Mouse (Mus musculus): Measurements from ENCODE around the gene Tnfrsf18.

Tnfrsf18 gene

GRCm38 (mm10) chr4:156026013-156026412 is at the start of gene Tnfrsf18:
Gene Tnfrsf18, plus strand, starts transcription at chr4:156026164.
- DNase-seq (ENCODE audit: low spot score) = no peak

GRCm38 (mm10) chr4:155981436-155982082 is 44.4 kb upstream of the Tnfrsf18 start:
- DNase-seq (ENCODE audit: low spot score) = no peak

GRCm38 (mm10) chr4:155983788-155984187 is 42.2 kb upstream of the Tnfrsf18 start:
- DNase-seq (ENCODE audit: low spot score) = no peak

DNA sequence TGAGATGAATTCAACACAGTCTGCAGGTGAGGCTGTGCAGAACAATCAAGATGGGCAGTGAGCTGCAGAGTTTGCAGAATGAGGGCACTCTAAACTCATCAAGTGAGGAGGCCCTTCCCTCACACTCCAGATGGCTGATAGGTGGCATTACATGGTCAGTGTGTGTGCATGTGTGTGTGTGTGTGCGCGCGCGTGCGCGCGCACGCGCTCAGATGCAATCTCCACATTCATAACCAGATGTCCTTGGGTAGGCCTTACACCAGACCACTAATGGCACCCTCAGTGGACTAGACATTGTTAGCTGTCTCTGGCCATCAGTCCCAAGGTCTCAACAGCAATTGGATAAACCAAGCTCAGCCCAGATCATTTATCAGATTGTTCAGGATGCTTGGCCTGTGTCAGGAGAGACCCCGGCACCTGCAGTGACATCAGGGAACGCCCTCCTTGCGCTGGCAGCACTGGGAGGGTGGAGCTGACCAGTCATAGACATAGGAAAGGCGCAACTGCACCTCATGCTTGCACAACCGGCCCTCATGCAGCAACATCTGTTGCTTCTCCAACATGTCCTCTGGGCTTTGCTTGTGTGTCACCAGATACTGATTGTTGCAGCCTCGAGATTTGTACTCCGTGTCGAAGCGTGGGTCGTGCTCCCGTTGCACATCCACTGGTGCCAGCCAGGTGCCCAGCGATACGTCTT is 34.6 kb upstream of the Tnfrsf18 start:
- no peak for DNase-seq (ENCODE audit: low spot score)

DNA sequence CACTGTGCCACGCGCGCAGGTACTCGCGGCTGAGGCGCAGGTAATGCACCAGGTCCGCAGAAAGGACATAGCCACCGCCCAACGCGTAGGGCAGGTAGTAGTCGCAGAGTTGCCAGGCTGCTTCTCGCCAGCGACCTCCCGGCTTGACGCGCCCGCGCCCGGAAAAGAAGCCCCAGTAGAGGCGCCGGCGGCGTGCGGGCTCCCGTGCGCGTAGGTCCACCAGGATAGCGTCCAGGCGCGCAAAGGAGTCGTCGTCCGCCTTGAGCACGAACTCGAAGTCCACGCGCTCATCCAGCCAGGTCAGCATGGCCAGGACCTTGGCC is 34.1 kb upstream of the Tnfrsf18 start:
- DNase-seq (ENCODE audit: low spot score) = no peak

GRCm38 (mm10) chr4:155992241-155992905 is 33.6 kb upstream of the Tnfrsf18 start, which contains the start of the genes B3galt6 and Sdf4:
Gene B3galt6, minus strand, starts transcription at chr4:155992649.
Gene Sdf4, plus strand, starts transcription at chr4:155992872.
- DNase-seq (ENCODE audit: low spot score) = peak; percentile 72

DNA sequence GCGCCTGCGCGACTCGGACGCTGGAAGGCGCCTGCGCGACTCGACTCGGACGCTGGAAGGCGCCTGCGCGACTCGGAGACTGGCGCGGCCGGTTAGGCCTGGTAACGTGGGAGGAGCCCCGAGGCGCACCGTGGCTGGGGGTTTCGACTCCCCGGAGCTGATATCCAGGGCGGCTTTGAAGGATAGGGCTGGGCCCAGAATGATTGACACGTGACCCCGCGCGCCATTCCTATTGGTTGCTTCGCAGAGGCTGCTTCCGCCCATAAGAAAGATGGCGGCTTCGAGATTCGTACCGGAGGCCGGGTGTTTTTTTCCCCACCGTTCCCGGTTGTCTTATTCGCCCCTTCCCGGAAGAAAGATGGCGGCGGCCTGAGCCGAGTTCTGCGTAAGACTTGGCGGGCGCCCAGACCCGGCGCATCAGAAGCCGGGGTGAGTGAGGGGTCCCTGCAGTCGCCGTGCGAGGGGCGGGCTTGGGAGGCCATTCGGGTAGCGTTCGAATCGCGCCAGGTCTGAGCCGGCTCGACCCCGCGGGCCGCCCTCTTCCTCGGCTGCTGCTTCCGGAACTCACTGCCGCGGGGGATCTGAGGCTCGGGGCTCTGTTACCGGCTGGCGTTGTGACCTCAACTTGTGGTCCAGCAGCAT is 32.9 kb upstream of the Tnfrsf18 start:
- peak; percentile 97 for DNase-seq (ENCODE audit: low spot score)

DNA sequence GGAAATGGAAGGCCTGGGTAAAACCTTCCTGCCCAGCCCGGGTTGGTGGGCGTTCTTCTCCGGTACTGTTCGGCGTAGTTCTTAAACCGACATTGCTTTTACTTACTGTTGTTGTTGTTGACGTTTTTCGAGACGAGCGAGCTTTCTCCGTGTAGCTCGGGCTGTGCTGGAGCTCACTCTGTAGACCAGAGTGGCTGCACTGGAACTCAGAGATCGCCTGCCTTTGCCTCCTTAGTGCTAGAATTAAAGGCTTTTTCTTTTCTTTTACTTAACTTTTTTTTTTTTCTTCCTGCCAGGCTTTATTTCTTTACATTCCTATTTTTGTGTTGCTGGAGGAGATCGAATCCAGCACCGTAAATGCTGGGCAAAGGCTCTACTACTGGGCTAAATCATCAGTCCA is 32.4 kb upstream of the Tnfrsf18 start:
- DNase-seq (ENCODE audit: low spot score) = no peak

DNA sequence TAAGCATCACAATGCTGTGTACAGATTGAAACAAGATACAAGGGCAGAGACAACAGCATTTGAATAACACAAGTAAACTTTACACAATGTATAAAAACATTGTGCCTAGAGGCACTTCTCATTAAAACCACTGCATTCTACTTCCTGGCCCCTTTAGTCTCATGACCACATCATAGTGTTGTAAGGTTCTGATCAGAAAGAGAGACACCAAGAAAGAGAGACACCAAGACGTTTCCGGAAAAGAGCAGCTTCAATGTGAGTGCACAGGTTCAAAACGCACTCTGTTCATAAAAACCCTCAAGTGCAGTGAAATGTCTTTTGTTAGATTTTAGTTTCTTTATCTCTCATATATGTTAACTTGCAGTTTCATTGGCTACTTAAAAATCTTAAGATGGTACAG is 21.9 kb upstream of the Tnfrsf18 start:
- no peak for DNase-seq (ENCODE audit: low spot score)

GRCm38 (mm10) chr4:156008369-156008768 is 17.6 kb upstream of the Tnfrsf18 start:
- no peak for DNase-seq (ENCODE audit: low spot score)

DNA sequence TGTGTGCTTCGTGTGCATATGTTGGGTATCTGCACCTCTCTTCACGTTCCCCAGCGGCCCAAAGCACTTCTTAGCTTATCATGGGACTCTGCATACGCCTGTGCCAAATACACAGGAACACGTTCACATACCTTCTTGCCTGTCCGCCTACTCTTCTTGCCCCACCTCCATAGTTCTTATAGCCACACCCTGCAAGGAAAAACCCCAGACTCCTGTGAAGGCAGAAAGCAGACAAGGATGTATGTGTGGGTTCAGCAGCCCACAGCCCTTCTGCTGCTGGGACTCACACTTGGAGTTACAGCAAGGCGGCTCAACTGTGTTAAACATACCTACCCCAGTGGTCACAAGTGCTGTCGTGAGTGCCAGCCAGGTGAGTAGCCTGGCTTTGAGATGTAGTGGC is 12.3 kb upstream of the Tnfrsf18 start, which contains the start of gene Tnfrsf4:
Tnfrsf4 (plus strand) TSS at position 207 of the 400 bp plus-strand sequence.
- no peak for DNase-seq (ENCODE audit: low spot score)

GRCm38 (mm10) chr4:156014436-156014835 is 11.5 kb upstream of the Tnfrsf18 start:
- DNase-seq (ENCODE audit: low spot score) = no peak

- no peak for DNase-seq (ENCODE audit: low spot score)
Observed at GRCm38 (mm10) chr4:156019771-156020170, 6.2 kb upstream of the Tnfrsf18 start.

- no peak for DNase-seq (ENCODE audit: low spot score)
Observed at GRCm38 (mm10) chr4:156021381-156021780, 4.6 kb upstream of the Tnfrsf18 start.

DNA sequence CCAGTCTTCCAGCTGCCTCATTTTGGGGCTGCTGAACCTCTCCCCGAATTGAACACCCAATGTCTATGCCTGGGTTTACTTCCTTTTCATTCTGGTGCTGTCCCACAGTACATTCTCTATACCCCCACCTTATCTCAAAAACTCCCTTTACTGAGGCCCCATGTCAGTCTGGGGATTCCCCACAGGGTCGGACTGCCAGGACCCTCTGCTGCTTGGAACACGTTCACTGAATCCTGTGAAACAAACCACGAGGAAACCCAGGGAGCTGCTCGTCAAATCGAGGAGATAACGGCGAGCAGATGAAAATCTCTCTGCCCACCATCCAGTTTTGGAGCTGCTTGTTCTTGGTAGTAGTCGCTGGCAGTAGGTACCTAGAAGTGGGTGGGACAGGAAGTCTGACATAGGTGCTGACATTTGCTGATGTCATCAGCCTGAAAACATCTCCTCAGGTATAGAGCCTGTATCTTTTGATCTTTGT is 4.0 kb upstream of the Tnfrsf18 start:
- DNase-seq (ENCODE audit: low spot score) = no peak

DNA sequence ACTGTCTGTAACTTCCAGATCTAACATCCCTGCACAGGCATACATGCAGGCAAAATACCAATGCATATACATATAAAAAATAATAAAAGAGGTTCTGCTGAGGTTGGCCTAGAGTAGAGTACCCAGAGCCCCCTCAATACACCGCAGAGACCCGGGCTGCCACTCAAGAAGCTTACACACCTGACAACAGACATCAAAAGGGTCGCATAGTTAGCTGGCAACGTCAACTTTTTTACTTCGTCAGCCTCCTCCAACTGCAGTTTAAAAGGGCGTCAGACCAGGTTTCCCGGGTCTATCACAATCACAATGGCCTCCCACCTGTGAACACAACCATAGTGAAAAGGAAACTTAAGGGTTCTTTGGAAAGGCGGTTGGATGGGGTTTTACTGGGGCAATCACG is 2.4 kb upstream of the Tnfrsf18 start:
- no peak for DNase-seq (ENCODE audit: low spot score)

DNA sequence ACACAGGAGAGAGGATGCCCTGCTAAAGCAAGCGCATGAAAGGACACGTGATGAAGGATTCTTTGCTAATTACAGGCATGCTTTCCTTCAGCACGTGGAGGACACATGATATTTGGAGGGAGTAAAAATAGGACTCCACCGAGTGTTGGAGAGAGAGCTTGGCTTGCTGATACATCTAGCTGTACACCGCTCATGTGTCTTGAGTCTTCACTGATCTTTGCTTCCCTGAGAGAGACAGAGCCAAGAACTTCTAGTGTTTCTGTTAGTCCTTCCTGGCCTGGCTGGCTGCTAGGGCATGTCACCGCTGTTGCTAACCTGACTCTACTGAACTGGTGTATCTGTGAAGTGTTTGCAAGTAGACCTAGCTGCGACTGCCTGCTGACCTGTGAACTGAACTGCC is 1.8 kb upstream of the Tnfrsf18 start:
- DNase-seq (ENCODE audit: low spot score) = no peak

DNA sequence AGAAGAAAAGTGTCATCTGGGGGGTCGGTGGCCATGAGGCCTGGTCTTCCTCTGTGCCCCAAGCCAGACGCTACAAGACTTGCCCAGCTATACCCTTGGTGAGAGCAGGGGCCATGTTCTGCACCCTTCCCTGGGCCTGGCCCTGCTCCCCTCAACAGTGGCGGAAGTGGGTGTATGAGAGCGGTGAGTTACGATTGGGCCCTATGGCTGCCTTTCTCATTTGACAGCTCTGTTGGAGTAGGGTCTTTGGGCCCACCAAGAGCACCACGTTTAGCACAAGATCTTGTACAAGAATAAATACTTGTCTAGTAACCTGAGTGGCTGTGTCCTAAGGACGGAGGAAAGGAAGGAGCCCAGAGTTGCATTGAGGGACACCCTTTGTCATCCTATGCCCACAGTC is 2.6 kb downstream of the Tnfrsf18 start:
- no peak for DNase-seq (ENCODE audit: low spot score)

GRCm38 (mm10) chr4:156030651-156031118 is 4.7 kb downstream of the Tnfrsf18 start:
- no peak for DNase-seq (ENCODE audit: low spot score)

DNA sequence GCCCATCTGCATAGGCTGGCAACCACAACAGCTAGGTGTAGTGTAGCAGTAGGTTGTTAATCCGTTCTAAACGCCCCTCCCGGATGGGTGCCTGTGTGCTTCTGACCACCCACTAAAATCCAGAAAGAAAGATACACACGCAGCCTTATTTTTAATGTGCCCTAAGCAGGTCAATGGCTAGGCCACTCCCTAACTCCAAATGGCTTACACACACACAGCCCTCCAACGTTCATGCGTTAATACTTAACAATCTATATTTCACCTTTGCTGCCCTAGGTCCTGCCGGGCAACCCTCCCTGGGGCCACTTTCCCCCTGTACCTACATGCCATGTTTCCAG is 5.3 kb downstream of the Tnfrsf18 start:
- DNase-seq (ENCODE audit: low spot score) = no peak

DNA sequence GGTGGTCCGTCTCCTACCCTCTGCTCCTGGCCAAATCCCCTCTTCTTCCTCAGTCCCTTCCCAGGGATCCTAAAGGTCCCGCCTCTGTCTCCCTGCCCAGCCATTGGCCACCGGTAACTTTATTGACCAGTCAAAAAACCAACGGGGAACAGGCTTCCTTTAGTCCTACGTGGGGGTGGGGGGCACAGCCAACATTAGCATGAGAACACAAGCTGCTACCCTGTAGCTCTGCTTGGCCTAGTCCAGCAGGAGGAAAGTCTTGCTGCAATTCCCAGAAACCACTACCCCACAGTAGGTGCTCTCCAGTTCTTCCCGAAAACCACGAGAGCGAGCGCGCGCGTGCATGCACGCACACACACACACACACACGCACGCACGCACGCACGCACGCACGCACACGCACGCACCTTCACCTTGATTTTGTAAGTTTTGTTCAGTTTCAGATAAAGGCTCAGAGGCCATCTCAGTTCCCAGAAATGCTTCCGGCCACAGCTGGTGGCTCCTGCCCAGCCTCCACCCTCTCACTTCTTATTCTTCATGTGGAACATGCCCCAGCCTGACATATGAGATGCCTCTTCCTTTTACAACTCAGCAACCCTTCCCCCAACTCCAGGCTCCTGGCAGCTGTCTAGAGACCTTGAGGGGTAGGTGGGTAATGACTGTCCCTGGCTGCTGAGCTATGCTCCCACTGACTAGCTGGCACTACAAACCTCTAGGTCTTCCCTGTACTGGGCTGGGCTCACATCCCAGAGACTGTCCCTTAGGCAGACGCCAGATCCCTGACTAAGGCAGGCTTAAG is 5.8 kb downstream of the Tnfrsf18 start:
- peak; percentile 64 for DNase-seq (ENCODE audit: low spot score)

DNA sequence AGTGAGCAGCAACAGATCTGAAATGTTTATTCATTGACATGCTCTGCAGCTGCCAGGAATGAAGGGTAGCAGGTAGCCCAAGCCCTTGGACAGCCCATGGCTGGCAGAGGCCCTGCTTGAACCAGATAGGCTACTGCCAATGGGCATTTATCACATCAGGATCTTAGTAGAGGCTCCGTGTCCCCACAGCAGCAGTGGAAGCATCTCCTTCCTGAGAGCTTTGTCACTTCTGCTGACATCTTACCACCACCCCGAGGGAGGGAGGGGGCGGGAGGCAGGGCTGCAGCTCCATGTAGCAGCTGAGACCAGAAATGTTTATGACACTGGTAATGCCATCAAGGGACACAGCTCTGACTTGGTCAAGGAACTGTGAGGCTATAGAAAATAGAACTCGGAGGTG is 6.9 kb downstream of the Tnfrsf18 start:
- DNase-seq (ENCODE audit: low spot score) = no peak

Measured in ovary, postnatal 10 days (tissue).